Mouse (Mus musculus) ES-Bruce4 (cell line): ENCODE data around the gene Gabbr1.

Source experiments
- CTCF ChIP-seq: IDR thresholded peaks from one replicate; pipeline ENCODE4 v1.8.1; 2011; ENCODE audit warnings: low read depth, low read length
- EP300 ChIP-seq: IDR thresholded peaks from 2 replicates; pipeline ENCODE4 v1.6.1; 2011; ENCODE audit warnings: low read depth, low read length; ENCODE audit not compliant: insufficient read depth
- POLR2A ChIP-seq: IDR thresholded peaks from one replicate; pipeline ENCODE4 v1.8.1; 2011; ENCODE audit warnings: low read length; ENCODE audit not compliant: insufficient read depth

DNA sequence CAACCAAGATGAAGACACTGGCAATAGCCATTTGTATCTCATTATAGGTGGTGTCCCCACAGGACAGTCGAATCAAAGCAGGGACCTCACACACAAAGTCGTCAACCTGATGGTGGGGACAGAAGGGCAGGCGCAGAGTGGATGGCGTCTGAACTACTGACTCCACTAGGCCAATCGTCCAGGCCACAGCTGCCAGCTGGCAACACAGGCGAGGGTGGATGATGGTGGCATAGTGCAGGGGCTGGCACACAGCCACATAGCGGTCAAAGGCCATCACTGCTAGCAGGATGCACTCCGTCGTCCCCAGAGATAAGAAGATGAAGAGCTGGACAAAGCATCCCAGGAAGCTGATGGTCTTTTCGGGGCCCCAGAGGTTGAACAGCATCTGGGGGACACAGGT lies 39.8 kb downstream of the Gabbr1 start:
- no peak for TF ChIP-seq CTCF
- no peak for TF ChIP-seq POLR2A
- TF ChIP-seq EP300 = no peak
